Mouse (Mus musculus): ENCODE results near the gene Gm12248. TPM values are rescaled to one million over a fixed set of nuclear protein-coding genes. Genes with fewer than 3 reads are reported as not detected.

Gene Gm12248
- polyA plus RNA-seq, 1 experiment, result not detected

- TF ChIP-seq GATA1 (IDR thresholded peaks at IDR 0.05; ENCODE audit: low read length), result no peak
These were observed 71.3 kb downstream of the Gm12248 start for GRCm38 (mm10) chr11:58021618-58022017.

- no peak for TF ChIP-seq GATA1 (IDR thresholded peaks at IDR 0.05; ENCODE audit: low read length)
These were observed 71.8 kb downstream of the Gm12248 start for GRCm38 (mm10) chr11:58021095-58021494.

- TF ChIP-seq GATA1 (IDR thresholded peaks at IDR 0.05; ENCODE audit: low read length), result no peak
These were observed 74.2 kb downstream of the Gm12248 start for GRCm38 (mm10) chr11:58018701-58019100.

- no peak for TF ChIP-seq GATA1 (IDR thresholded peaks at IDR 0.05; ENCODE audit: low read length)
These were observed 74.6 kb downstream of the Gm12248 start for GRCm38 (mm10) chr11:58018287-58018686.

GRCm38 (mm10) chr11:58017422-58017821 lies 75.5 kb downstream of the Gm12248 start:
- TF ChIP-seq GATA1 (IDR thresholded peaks at IDR 0.05; ENCODE audit: low read length), result no peak

- TF ChIP-seq GATA1 (IDR thresholded peaks at IDR 0.05; ENCODE audit: low read length), result no peak
These were observed 76.6 kb downstream of the Gm12248 start for GRCm38 (mm10) chr11:58016371-58016770.

- no peak for TF ChIP-seq GATA1 (IDR thresholded peaks at IDR 0.05; ENCODE audit: low read length)
These were observed 77.6 kb downstream of the Gm12248 start for GRCm38 (mm10) chr11:58015339-58015738.

- no peak for TF ChIP-seq GATA1 (IDR thresholded peaks at IDR 0.05; ENCODE audit: low read length)
These were observed 78.3 kb downstream of the Gm12248 start for GRCm38 (mm10) chr11:58014604-58015003.

Other genes starting within 250 kb of the Gm12248 start
- gene Larp1, start 84.1 kb downstream of the Gm12248 start, polyA plus RNA-seq (2012), result 118 and 122 TPM in 2 replicates
- gene Cnot8, start 11.0 kb upstream of the Gm12248 start, polyA plus RNA-seq (2012), result 5.0 and 5.4 TPM in 2 replicates
- 20.1 and 23.5 TPM in 2 replicates for gene Gemin5, start 75.4 kb upstream of the Gm12248 start, polyA plus RNA-seq (2012)
- 17.1 and 27.0 TPM in 2 replicates for gene Mrpl22, start 78.5 kb upstream of the Gm12248 start, polyA plus RNA-seq (2012)
- gene Igtp, start 106.4 kb upstream of the Gm12248 start, polyA plus RNA-seq (2012), result 0.41 and 0.95 TPM in 2 replicates
- gene Irgm2, start 106.5 kb upstream of the Gm12248 start, polyA plus RNA-seq (2012), result 0.11 and 0.19 TPM in 2 replicates
- gene 4930438A08Rik, start 181.7 kb upstream of the Gm12248 start, polyA plus RNA-seq (2012), result not detected in 2 replicates
- gene Zfp692, start 213.9 kb upstream of the Gm12248 start, polyA plus RNA-seq (2012), result 17.2 and 21.2 TPM in 2 replicates
- gene Zfp672, start 237.2 kb upstream of the Gm12248 start, polyA plus RNA-seq (2012), result 10.1 and 10.8 TPM in 2 replicates
- 29.4 and 33.7 TPM in 2 replicates for gene Sh3bp5l, start 237.6 kb upstream of the Gm12248 start, polyA plus RNA-seq (2012)